35 mouse cellular contexts compared by ENCODE assay signal in the genomic region with DNA sequence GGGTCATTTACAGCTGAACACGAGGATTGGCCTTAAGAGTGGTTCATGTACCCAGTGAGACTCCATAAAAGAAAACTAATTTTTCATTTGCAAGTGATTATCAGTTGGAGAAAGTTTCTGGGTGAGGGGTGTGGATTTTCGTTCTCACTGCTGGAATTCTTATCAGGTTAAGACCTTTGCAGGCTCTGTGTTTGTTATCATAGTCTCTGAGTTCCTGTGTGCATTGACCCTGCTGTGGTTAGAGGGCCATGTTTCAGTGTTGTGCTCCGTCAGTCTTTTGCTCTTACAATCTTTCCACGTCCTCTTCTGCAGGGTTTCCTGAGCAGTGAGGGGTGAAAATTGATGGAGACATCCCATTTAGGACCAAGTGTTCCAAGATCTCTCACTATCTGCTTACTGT. TPM values are rescaled to one million over a fixed set of nuclear protein-coding genes. Genes with fewer than 3 reads are reported as not detected.
"Had no signal": no experiment of that assay in that cellular context is flagged by ENCODE, and none has a peak within 500 bp of the region (broad histone marks: within the 10 kb centered on the region; RNA-seq: fewer than 3 reads in every experiment).

No protein-coding gene starts in this region.

- DNase-seq: gastrocnemius, postnatal 25 days; heart, adult 18-20 months; heart, postnatal 10 days; heart, postnatal 36 days; kidney, adult 11 months; kidney, adult 2 months; kidney, adult 9 months; kidney, postnatal 14 days; kidney, postnatal 36 days; layer of hippocampus, adult 9-11 months; layer of hippocampus, postnatal 36 days; left cerebral cortex, postnatal 4 days had no signal

- H3K9ac ChIP-seq: heart, embryonic 12.5 days; hindbrain, embryonic 13.5 days; hindbrain, embryonic 15.5 days; kidney, embryonic 15.5 days; limb, embryonic 13.5 days; limb, embryonic 15.5 days had no signal

- H3K4me3 ChIP-seq: heart, embryonic 10.5 days; heart, embryonic 12.5 days; hindbrain, embryonic 13.5 days; hindbrain, embryonic 15.5 days; kidney, embryonic 15.5 days; limb, embryonic 13.5 days; limb, embryonic 15.5 days had no signal

- ATAC-seq: hindbrain, postnatal 0 days; intestine, embryonic 16.5 days had no signal

- H3K9me3 ChIP-seq: heart, embryonic 10.5 days; heart, embryonic 12.5 days; hindbrain, embryonic 13.5 days; hindbrain, embryonic 15.5 days; kidney, embryonic 15.5 days; limb, embryonic 13.5 days; limb, embryonic 15.5 days had no signal

- H3K27ac ChIP-seq: heart, embryonic 10.5 days; hindbrain, embryonic 13.5 days; hindbrain, embryonic 15.5 days; hindbrain, postnatal 0 days; kidney, embryonic 15.5 days; kidney, postnatal 0 days; limb, embryonic 13.5 days; limb, embryonic 15.5 days had no signal

- H3K27me3 ChIP-seq: heart, embryonic 12.5 days; hindbrain, embryonic 13.5 days; hindbrain, embryonic 15.5 days; kidney, embryonic 15.5 days; limb, embryonic 13.5 days; limb, embryonic 15.5 days had no signal

- H3K36me3 ChIP-seq: heart, embryonic 10.5 days; heart, embryonic 12.5 days; hindbrain, embryonic 13.5 days; hindbrain, embryonic 15.5 days; kidney, embryonic 15.5 days; limb, embryonic 13.5 days; limb, embryonic 15.5 days had no signal

- H3K4me1 ChIP-seq: heart, embryonic 10.5 days; heart, embryonic 12.5 days; hindbrain, embryonic 13.5 days; hindbrain, embryonic 15.5 days; kidney, embryonic 15.5 days; limb, embryonic 13.5 days; limb, embryonic 15.5 days had no signal

- H3K4me2 ChIP-seq: heart, embryonic 12.5 days; hindbrain, embryonic 13.5 days; hindbrain, embryonic 15.5 days; kidney, embryonic 15.5 days; limb, embryonic 13.5 days; limb, embryonic 15.5 days had no signal

RNA-seq across cellular contexts. Expression of a gene that starts 16.3 kb away (rescaled TPM):
- total RNA-seq: gastrocnemius, adult 18-20 months; gastrocnemius, postnatal 25 days; granulocyte monocyte progenitor cell, adult 5-6 weeks; hematopoietic stem cell, adult 5-6 weeks had no signal

RNA-seq across cellular contexts. Expression of a gene that starts 59.9 kb away (rescaled TPM):
- total RNA-seq: gastrocnemius, adult 8-10 months; gastrocnemius, postnatal 25 days; heart, postnatal 10 days; hindbrain, postnatal 0 days; layer of hippocampus, adult 18-20 months; layer of hippocampus, adult 8-10 months; layer of hippocampus, postnatal 14 days; layer of hippocampus, postnatal 36 days; left cerebral cortex, adult 18-20 months; left cerebral cortex, postnatal 10 days; left cerebral cortex, postnatal 25 days; left cerebral cortex, postnatal 4 days had no signal
- polyA plus RNA-seq: frontal cortex, adult 2 months; heart, embryonic 14.5 days; limb, embryonic 11.5 days had no signal
